Mouse (Mus musculus) left cerebral cortex, adult 18-20 months (tissue): Measurements from ENCODE around the gene Nrf1. TPM values are rescaled to one million over a fixed set of nuclear protein-coding genes. Genes with fewer than 3 reads are reported as not detected.

Experiments used
- DNase-seq, 2 experiments: peaks; one replicate each; pipeline ENCODE4 v3.0.0; 2021 to 2022; ENCODE audit warnings: low spot score in 2 of 2, mixed read lengths in 1 of 2
- microRNA-seq, 2 experiments: library from miRNA; unstranded; fragments of <30 nt; microRNA quantifications; one replicate each; pipeline ENCODE4 v1.2.0; 2021
- total RNA-seq, 2 experiments: library from RNA; stranded (reverse); gene quantifications; 2 replicates each; pipeline ENCODE4 v1.2.3; 2021

The Nrf1 gene
- total RNA-seq, 2 experiments from 2014 or later, result 20.6 to 24.8 TPM

DNA sequence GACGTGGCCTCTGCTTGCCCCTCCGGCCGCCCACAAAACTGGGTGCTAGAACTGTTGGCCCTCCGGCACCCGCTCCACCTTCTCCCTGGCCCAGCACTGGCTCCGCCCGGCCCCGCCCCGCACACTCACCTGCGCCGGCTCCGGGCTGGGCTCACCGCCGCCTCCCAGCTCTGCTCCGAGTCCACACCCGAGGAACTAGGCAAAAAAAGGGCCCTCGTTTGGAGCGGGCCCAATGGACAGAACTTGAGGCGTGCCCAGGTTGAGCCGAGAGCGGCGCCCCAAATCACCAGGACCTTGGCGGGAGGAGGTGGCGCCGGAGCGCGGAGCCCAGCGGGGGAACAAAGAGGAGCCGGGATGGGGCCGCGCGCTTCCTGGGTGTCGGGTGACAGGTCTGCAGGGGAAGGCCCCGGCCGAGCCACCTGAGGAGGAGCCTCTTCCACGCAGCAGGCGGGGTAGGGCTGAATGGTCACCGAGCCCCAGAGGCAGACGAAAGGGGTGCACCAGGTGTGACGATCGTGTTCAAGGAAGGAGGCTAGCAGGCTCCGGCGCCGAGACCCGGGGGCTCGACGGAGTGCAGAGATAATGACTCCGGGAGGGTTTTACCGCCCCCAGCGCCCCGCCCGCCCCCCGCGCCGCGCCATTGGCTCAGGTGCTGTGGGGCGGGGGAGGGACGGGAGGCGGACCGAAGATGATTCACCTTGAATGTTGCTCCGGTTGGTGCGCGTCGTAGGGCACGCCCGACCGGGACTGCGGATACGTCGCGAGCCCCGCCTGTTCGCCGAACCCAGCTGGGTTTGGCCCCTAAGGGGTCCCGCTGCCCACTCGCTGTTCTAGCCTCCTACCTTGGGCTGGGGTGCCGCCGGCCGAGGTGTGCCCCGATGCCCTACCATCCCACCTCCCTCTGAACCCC is 126.0 kb downstream of the Nrf1 start:
- no peak for DNase-seq

DNA sequence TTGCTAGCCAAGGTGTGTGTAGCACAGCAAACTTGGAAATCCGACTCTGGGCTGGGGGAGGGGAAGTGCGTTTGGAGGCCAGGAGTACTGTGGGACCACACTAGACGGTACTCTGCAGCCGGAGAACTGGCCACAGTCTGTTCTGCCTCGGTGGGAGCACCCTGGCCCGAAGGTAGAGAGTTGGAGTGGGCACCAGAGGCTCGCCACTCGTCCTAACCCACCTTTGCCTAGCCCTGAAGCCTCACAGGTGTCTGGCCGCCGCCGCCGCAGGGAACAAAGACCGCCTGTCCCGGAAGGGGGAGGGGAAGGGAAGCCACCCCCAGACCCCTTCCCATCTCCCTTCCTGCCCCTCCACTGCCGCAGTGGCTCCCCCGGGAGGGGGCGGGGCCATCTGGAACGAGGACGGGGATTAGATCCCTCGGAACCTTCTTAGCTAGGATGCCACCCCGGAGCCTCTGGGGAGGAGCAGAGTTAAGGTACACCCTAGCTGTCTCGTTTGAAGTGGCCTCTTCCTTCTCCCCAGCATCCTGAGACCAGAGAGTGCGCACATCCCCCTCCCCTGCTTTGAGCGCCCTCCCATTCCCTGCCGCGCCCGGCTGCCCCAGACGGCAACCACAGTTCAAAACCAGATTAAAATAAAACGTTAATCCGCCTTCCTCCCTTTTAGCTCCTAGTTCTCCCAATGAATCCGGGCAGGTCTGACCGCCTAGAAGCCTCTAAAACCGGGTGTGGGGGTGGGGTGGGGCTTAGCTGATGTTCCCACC is 126.9 kb downstream of the Nrf1 start:
- no peak for DNase-seq

DNA sequence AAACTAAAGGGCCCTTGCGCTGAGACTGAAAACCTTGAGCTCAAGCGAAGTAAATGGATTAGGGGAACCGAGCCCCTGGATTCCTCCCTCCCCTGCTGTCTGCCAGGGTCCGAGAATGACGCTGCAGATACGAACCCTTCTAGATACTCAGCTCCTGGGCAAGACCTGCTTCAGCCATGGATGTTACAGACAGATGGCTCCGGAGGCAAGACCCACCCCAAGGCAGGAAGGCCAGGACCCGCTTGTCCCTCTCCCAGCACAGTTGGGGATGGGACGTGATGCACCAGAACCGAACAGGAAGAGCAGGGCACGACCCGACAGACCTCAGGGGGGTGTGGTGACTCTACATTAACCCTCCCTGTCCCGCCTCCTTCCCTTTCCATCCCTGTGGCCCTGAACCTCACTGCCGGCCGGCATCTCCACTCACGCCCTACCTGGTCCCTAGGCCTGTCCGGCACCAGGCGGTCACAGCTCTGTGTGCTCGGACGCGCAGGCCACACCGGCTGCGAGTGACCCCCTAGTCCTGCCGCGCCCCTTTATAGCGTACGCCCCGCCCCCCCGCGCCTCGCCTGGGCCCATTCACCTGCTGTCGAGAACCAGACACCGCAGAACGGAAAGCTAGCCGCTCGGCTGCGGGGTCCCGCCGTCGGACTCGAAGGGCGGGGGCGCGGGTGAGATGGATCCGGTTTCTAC is 127.6 kb downstream of the Nrf1 start:
- no peak for DNase-seq

DNA sequence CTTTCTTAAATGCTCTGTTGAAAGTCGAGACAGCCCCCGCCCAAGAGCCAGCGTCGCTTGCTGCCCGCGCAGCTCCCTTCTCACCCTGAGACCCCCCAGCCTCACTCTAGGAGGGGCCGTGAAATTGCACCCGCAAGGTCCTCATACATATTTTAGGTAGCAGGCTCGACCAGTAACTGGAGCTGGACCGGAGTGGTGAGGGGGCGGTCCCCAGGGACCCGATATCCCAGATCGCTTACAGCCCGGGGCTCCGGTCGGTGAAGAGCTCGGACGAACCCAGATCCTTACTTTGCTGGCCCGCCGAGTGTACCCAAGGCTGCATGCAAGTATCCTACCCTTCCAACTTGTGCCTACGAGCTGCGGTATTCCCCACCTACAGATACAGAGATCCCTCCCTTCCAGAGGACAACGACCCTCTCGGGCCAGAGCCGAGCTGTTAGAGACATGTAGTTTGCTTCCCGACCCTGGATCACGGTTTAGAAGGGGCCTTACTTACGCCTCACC is 128.2 kb downstream of the Nrf1 start:
- DNase-seq, result no peak

DNA sequence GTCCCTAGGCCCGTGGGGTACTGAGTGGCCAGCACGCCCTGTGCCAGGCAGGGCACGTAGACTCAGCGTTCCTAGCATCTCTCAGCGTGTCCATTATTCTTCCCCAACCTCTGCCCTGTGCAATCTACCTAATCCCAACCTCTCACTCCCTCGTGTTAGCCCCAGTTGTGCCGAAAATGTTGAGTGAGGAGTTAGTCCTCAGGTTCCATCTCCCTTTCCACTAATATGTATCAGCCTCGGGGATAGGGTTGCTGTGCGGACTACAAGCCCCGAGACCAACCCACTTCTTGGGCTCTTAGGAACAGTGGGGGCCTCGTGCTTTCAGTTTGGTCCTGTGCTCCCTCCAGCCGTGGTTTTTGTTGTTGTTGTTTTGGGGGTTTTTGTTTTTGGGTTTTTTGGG is 128.7 kb downstream of the Nrf1 start:
- no peak for DNase-seq

DNA sequence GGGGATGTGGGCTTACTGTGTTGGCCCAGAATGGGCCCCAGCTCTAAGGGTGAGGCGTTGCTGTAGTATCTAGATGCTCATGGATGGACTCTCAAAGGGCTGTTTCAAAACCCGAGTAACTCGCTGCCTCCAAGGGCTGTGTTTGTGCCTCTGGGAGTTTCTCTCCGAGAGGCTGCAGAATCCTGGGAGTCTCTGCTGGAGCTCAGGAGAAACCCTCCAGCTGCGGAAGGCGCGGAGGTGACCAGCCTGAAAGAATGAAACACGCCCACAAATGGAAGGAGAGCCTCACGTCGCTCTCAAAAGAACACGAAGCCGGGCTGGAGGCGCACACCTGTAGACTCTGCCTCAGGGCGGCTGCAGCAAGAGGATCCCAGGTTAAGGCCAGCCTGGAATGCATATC is 129.5 kb downstream of the Nrf1 start:
- DNase-seq, result no peak

DNA sequence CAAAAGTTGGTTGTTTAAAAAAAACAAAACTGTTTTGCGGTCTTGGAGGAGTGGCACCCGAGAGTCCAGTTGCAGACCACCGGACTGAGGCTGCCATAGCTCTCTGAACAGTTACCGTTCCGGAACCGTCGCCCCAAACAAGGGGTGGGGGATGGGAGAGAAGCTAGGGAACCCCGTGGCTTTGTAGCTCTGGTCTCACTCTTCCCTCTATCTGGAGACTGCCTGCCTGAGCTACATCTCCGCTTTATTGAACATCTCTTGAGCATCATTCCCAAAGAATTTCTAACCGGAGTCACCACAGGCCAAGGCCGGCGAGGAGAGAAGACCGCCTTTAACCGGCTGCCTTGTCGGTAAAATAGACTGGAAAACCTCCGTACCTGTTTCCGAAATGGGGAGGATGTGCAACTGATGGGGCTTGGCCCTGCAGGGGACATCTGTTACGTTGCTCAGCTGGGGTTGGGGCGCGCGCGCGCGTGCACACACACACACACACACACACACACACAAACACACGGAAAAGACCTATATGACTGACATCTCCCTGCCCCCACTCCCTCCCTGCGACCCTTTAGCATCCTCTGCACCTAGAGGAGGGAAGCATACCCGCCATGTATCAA is 130.3 kb downstream of the Nrf1 start:
- no peak for DNase-seq

DNA sequence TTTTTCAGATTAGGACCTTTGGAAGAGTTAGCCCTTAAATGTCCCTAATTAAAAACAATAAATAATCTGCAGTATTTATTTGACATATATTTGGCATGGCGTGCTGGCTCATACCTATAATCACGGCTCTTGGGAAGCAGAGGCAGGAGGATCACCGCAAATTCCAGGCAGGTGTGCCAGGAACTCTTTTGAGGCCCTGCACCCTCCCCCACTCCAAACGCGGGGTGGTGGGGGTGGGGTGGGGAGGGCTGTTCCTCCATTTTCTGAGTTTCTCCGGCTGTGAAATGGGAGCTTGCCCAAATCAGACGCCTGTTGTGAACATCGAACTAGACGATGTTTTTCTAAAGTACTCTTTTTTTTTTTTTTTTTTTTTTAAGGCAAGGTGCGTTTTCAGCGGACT is 131.3 kb downstream of the Nrf1 start:
- DNase-seq, result no peak

DNA sequence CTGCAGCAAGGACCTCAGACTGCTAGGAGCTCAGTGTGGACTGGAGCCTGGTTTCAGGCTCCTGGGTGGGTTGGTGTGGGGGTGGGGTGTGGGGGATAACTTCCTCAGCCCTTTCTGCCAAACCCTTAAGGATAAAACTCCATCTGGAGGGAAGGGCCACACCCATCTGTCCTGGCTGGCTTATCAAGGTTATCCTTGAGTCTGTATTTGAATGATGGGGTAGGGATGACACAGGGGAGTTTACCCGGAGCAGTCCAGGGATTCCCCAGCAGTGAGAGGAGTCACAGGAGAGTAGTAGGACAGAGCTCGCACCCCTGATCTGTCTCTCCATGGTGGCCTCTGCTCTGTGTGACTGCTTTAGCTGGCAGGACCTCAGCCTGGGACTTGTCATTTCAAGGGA is 132.5 kb downstream of the Nrf1 start:
- no peak for DNase-seq

DNA sequence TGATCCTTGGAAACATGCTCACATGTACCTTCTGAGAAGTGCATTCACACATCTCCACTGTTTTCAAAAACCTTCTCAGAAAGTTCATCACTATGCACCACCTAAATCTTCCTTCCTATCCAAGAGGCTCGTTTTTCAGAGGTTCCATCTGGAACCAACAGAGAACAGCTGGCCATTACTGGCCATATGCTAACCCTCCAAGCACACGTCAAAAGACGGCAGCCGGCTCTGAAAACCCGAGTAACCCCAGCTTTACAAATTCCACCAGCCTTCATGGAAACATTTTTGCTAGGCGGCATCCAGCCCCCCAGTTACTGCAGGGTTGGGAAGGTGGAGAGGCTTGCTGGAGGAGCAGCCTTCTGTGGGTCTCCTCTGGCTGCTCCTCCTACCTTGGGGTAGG is 134.2 kb downstream of the Nrf1 start:
- DNase-seq, result no peak

DNA sequence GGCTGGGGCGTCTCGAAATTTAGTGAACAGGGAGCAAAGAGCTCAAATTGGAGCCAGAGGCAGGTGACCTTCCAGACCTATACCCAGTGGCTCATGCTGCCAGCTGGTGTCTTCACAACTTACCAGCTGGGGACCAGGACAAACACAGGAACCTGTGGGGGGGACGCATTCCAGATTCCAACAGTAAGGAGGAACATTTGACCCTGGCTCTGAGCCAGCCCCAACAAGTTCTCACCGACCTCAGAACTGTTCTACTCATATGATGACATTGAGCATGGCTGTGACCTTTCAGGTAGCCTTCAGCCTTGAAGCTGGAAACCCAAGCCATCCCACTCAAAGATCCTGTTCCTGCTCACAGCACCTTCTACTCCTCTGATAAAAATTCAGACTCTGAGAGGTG is 135.8 kb downstream of the Nrf1 start:
- DNase-seq, result no peak

DNA sequence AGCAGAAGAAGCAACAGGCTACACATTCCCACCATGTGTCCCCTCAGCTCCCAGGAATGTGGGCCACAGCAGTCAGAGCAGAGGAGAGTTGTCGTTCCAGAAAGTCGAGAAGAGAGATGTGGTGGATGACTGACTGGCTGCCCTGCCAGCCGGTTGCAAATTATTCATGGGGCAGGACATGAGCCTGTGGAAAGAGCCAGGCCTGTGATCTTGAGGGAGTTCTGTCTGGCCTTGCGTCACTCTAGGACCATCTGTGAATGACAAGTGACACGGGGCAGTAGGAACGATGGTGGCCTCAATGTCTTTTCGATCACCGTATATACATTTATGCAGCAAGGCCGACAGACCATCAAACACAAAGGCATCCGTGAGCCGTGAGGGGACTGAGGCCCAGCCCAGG is 147.9 kb downstream of the Nrf1 start:
- no peak for DNase-seq

DNA sequence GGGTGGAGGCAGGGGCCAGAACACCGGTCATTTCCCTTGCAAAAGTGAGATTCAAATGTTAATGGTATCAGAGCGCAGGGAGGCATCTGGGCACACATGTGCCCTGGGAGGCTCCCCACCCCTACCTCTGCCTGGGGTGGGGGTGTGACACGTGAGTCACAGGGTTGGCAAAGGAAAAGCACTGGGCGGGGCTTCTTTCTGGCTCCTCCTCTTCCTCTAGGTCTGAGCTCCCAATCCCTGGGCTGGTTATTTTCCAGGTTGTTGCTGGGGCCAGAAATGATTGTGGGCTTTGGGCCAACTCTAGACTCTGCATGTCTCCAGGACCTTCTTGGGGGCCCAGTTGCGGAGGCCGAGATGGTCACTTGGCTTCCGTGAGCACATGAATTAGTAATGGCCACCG is 148.4 kb downstream of the Nrf1 start:
- no peak for DNase-seq

Small RNAs within 50 kb of the gene (microRNA-seq; reads per million reads assigned to microRNA genes)
- gene Mir182 (17.6 to 375 reads per million in 2 experiments), gene Mir183 (38.8 to 714 reads per million in 2 experiments), gene Mir96 (0 to 11.0 reads per million in 2 experiments)

Other genes with a start within 250 kb of the Nrf1 start
- 10 to 100 TPM; 17.5 to 25.3 TPM for gene Strip2, start 131.0 kb upstream of the Nrf1 start, total RNA-seq